Mouse (Mus musculus) neural tube, embryonic 13.5 days (tissue): ENCODE results near the gene C5ar1. TPM values are rescaled to one million over a fixed set of nuclear protein-coding genes. Genes with fewer than 3 reads are reported as not detected.
A peak's percentile ranks its signal among the peaks of the same experiment; 100 is the strongest.
"Not testable (repeated sequence)": the region's sequence is repeated elsewhere in the genome, so short reads cannot be mapped to it uniquely, and the experiment has no call there.

ENCODE experiments used
- ATAC-seq: fragments of 200-750 bp; cut with Nextera tagmentation; 2 replicates; pipeline ENCODE4 v1.8.0; 2017; ENCODE audit warnings: low read depth, mild to moderate bottlenecking, moderate TSS enrichment, moderate library complexity
- H3K27ac ChIP-seq: fragments of 300-500 bp; sonication (generic); replicated peaks from 2 replicates; pipeline ENCODE4 v1.5.1; 2015; ENCODE audit warnings: moderate library complexity, mild to moderate bottlenecking, inconsistent platforms
- H3K27me3 ChIP-seq: fragments of 300-500 bp; sonication (generic); 2 replicates; pipeline ENCODE4 v1.6.1; 2015; ENCODE audit warnings: mild to moderate bottlenecking, inconsistent platforms
- H3K36me3 ChIP-seq: fragments of 300-500 bp; sonication (generic); 2 replicates; pipeline ENCODE4 v1.6.1; 2015; ENCODE audit warnings: mild to moderate bottlenecking, inconsistent platforms
- H3K4me1 ChIP-seq: fragments of 300-500 bp; sonication (generic); replicated peaks from 2 replicates; pipeline ENCODE4 v1.6.1; 2015; ENCODE audit warnings: inconsistent platforms
- H3K4me2 ChIP-seq: fragments of 300-500 bp; sonication (generic); 2 replicates; pipeline ENCODE4 v1.6.1; 2015; ENCODE audit warnings: inconsistent platforms, mild to moderate bottlenecking, moderate library complexity
- H3K4me3 ChIP-seq: fragments of 300-500 bp; sonication (generic); 2 replicates; pipeline ENCODE4 v1.5.1; 2015; ENCODE audit warnings: mild to moderate bottlenecking, inconsistent platforms
- H3K9ac ChIP-seq: fragments of 300-500 bp; sonication (generic); 2 replicates; pipeline ENCODE4 v1.6.1; 2015; ENCODE audit warnings: moderate library complexity, mild to moderate bottlenecking, inconsistent platforms
- H3K9me3 ChIP-seq: fragments of 300-500 bp; sonication (generic); 2 replicates; pipeline ENCODE4 v1.6.1; 2016; ENCODE audit warnings: inconsistent platforms
- WGBS: fragments of 180-500 bp; shearing (Covaris S2); methylation state at CpG from one replicate; pipeline ENCODE4 v1.1.7; 2015; 5-methylcytosine and 5-hydroxymethylcytosine counted together
- polyA plus RNA-seq: library from polyadenylated mRNA; unstranded; fragments of >200 nt; fragmentation: Nextera tagmentation; extraction: Ambion mirVana; gene quantifications from 2 replicates; pipeline ENCODE4 v1.2.1, GENCODE M21; 2015

The C5ar1 gene
- 2.3 and 2.8 TPM in 2 replicates for polyA plus RNA-seq

DNA sequence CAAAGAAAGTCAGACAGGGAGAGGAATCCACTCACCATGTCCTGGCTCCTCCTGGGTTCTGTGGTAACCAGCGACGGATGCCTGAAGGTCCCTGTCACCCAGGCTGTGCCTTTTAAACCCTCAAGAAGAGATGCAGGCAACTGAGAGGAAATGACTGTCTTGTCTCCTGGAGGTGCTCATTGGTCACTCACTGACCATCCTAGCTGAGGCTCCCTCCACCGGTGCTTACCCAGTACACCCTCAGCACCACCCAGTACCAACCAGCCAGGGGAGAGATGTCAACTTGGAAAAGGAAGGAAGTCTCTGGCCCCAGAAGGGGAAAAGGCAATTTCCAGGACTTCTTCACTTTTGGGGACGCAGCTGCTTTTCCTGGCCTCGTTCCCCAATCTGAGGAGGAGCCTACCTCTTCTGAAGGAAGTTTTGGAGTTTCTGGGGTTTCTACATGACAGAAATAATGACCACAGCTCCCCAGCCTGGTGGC lies at the start of gene C5ar1:
TSS of gene C5ar1 (minus strand) at position 431 of the 481 bp plus-strand sequence.
- no peak within 1 kb of the TSS for H3K4me3 ChIP-seq
- H3K4me1 ChIP-seq, result no peaks in the 10 kb centered on the region
- H3K36me3 ChIP-seq, result no peaks in the 10 kb centered on the region
- H3K27me3 ChIP-seq, result no peaks in the 10 kb centered on the region
- no peak within 1 kb of the TSS for H3K27ac ChIP-seq
- no peak for ATAC-seq
- H3K4me2 ChIP-seq, result no peak within 1 kb of the TSS
- no peak within 1 kb of the TSS for H3K9ac ChIP-seq
- 90% methylated on average over 5 of the region's 5 CpGs for WGBS
- H3K9me3 ChIP-seq, result no peaks in the 10 kb centered on the region

DNA sequence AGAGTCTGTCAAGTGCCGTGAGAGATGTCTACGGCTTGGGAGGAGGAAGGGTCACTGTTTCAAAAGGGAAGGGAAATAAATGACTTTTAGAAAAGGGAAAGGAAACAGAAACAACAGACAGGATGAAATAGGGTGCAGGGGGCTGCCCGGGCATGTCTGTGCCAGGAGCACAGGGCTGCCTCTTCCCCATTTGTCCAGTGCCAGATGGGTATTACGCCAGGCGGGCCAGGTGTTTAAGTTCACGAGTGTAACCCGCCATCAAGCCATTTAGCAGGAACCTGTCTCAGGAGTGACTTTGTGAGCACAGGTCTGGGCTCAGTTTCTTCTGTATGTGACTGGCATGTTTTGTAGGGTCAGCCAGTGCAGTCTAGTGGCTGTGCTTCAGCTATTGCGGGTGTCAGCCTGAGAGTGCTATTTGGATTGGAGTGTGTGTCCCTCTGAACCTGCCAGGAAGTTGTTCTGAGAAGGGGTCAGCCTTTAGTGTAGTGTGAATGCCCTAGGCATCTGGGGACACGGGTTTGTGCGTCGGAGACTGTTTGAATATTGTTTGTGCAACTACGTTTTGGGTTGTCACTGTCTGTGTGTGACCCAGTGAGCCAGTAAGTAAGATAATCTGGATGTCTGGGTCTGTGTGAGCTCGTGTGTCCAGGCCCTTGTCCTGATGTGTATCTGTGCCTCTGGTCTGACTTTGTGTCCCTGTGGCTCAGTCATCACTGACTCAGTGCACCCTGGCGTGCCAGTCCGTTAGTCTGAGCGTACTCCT lies 49.4 kb upstream of the C5ar1 start:
- Histone ChIP-seq H3K4me2 (peak overlapping the region; percentile 96), H3K27ac (peak overlapping the region; percentile 67), H3K27me3 (no peaks in the 10 kb centered on the region), H3K9me3 (no peaks in the 10 kb centered on the region), H3K4me3 (peak overlapping the region; percentile 69), H3K4me1 (peaks cover 53% of the 10 kb centered on the region), H3K9ac (peak overlapping the region; percentile 93), H3K36me3 (no peaks in the 10 kb centered on the region)
- WGBS, result 38% methylated on average over 16 of the region's 16 CpGs
- no peak for ATAC-seq

DNA sequence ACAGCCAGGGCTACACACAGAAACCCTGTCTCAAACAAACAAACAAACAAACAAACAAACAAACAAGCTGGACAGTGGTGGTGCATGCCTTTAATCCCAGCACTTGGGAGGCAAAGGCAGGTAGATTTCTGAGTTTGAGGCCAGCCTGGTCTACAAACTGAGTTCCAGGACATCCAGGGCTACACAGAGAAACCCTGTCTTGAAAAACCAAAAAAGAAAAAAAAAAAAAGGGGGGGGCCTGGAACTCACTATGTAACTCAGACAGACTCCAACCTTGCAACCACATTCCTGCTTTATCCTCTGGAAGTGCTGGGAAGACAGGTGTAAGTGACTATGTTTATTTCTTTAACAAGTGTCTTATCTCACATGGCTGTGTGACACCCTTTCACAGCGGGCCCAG lies 48.8 kb upstream of the C5ar1 start, which contains the start of gene Bbc3:
TSS of gene Bbc3 (plus strand) at position 301 of the 400 bp plus-strand sequence.
- peaks cover 47% of the 10 kb centered on the region for H3K4me1 ChIP-seq
- not testable (repeated sequence) for H3K9me3 ChIP-seq, ATAC-seq, H3K36me3 ChIP-seq, H3K27me3 ChIP-seq
- H3K4me3 ChIP-seq, result peak within 1 kb of the TSS; percentile 69
- H3K9ac ChIP-seq, result peak within 1 kb of the TSS; percentile 93
- peak within 1 kb of the TSS; percentile 67 for H3K27ac ChIP-seq
- WGBS, result 62% methylated on average over 1 of the region's 1 CpGs
- peak within 1 kb of the TSS; percentile 96 for H3K4me2 ChIP-seq

DNA sequence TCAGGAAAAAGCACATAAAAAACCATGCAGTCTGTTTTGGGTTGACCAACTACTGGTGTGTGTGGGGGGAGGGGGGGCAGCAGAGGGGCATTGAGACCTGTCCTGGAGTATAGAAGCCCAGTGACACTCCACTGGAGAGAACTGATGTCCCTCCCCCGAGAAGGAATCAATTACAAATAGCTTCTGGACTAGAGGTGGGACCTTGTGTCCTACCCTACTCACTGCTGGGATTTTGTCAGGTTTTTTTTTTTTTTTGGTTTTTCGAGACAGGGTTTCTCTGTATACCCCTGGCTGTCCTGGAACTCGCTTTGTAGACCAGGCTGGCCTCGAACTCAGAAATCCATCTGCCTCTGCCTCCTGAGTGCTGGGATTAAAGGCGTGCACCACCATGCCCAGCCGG lies 47.8 kb upstream of the C5ar1 start:
- not testable (repeated sequence) for H3K27ac ChIP-seq, H3K9me3 ChIP-seq, H3K36me3 ChIP-seq, H3K4me2 ChIP-seq, H3K27me3 ChIP-seq, H3K4me3 ChIP-seq, H3K9ac ChIP-seq, ATAC-seq
- peaks cover 37% of the 10 kb centered on the region for H3K4me1 ChIP-seq
- WGBS, result 80% methylated on average over 6 of the region's 6 CpGs

DNA sequence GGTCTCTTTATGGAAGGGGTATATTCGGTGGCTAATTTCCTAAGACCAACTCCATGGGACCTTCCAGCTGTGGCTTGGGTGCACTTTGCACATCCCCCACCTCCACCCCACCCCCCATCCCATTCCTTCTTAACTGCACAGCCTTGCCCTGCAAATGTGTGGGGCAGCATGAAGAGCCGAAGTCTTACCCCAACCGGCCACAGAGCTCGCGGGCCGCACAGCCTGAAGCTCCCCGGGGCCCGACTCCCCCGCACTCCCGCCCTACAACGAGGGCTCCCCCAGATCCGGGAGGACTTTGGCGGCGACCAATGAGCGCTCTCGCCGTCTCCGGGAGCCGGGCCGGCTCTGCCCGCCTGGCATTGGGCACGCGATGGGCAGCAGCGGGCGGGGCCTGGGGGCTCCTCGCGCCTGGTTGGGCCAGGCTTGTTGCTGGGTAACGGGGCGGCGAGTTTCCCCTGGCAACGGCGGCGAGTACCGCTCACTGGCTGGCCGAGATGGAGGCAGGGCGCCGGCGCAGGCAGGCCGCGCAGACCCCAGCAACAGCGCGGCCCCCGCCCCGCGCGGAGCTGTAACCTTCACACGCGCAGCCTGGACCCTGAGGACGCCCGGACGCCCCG lies 40.2 kb upstream of the C5ar1 start:
- Histone ChIP-seq H3K4me1 (peaks cover 46% of the 10 kb centered on the region), H3K27me3 (no peaks in the 10 kb centered on the region), H3K36me3 (no peaks in the 10 kb centered on the region), H3K27ac (peak overlapping the region; percentile 80), H3K9ac (peak overlapping the region; percentile 69), H3K4me3 (peak overlapping the region; percentile 47), H3K9me3 (no peaks in the 10 kb centered on the region), H3K4me2 (peak overlapping the region; percentile 82)
- peak; percentile 90 for ATAC-seq
- 1% methylated on average over 50 of the region's 52 CpGs for WGBS

DNA sequence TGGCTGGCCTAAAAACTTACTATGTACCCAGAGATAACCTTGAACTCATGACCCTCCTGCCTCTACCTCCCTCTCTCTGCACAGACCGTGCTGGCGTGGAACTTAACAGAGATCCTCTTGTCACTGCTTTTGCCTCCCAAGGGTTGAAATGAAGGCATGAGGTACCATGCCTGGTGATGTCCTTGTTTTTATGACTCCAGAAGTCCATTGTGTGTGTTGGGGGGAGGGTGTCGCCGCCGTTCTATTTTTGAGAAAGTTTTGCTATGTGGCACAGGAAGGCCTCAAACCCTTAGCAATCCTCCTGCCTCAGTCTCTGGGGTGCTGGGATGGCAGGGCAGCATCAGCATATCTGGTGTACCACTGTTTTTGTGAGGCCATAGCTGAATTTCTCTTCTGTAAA lies 39.6 kb upstream of the C5ar1 start:
- Histone ChIP-seq H3K4me3 (peak overlapping the region; percentile 47), H3K9ac (peak overlapping the region; percentile 69; the same call in 1 of the 2 replicates), H3K27ac (peak overlapping the region; percentile 78), H3K4me2 (peak overlapping the region; percentile 82), H3K27me3 (no peaks in the 10 kb centered on the region), H3K4me1 (peaks cover 47% of the 10 kb centered on the region), H3K36me3 (no peaks in the 10 kb centered on the region), H3K9me3 (no peaks in the 10 kb centered on the region)
- no peak for ATAC-seq
- WGBS, result 72% methylated on average over 5 of the region's 5 CpGs

DNA sequence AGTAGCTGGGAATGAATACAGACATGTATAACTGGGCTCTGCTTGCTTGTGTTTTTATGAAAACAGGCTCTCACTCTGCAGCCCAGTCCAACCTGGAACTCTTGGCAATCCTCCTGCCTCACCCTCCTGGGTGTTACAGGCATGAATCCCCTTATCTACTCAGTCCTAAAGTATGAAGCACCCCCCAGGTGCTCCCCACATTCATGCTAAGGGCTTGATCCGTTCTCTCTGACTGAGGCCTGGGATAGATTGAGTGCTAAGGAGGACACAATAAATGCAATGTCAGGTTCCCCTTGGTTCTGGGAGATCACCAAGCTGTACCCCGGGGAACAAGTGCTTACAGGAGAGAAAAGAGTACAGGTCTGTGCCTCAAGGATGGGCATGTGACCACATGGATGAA lies 38.3 kb upstream of the C5ar1 start:
- no peak for ATAC-seq
- H3K9me3 ChIP-seq, result no peaks in the 10 kb centered on the region
- WGBS, result 59% methylated on average over 2 of the region's 2 CpGs
- H3K4me2 ChIP-seq, result peak overlapping the region; percentile 64; the same call in 1 of the 2 replicates
- no peaks in the 10 kb centered on the region for H3K36me3 ChIP-seq
- H3K4me1 ChIP-seq, result peaks cover 47% of the 10 kb centered on the region
- H3K4me3 ChIP-seq, result peak overlapping the region; percentile 40; the same call in 1 of the 2 replicates
- H3K27me3 ChIP-seq, result no peaks in the 10 kb centered on the region
- peak overlapping the region; percentile 72 for H3K27ac ChIP-seq
- no peak overlapping the region for H3K9ac ChIP-seq

DNA sequence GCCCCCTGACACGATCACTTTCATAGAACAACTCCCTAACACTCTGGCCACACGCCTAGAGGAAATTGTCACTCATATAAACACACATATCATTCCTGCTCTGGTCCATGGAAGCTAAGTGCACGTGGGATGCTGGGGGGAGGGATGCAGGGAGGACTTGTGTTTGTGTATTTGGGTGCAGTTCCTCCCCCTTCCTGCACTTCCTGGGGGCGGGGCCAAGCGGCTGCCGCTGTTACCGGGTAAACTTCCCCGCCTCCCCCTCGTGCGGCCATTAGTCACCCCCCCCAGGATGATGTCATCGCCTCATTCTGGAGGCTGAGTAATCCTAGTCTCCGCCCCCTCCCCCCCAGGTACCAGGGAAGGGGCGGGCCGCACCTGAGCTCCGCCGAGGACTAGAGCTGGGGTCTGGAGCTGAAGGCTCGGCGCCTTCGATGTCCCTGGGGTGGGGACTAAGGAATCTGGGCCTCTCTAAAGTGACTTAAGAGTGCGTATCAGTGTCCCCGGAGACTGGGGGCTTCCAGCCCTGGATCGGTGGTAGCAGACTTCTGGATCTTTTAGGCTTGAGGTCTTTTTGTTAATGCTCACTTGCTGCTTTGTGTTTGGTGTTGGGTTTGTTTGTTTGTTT lies 37.5 kb upstream of the C5ar1 start:
- Histone ChIP-seq H3K4me3 (peak overlapping the region; percentile 40), H3K4me2 (peak overlapping the region; percentile 64), H3K9ac (peak overlapping the region; percentile 68), H3K27me3 (no peaks in the 10 kb centered on the region), H3K9me3 (no peaks in the 10 kb centered on the region), H3K36me3 (no peaks in the 10 kb centered on the region), H3K27ac (peak overlapping the region; percentile 72), H3K4me1 (peaks cover 47% of the 10 kb centered on the region)
- 1% methylated on average over 22 of the region's 22 CpGs for WGBS
- 0 out of 2 replicates have a peak, but pooled peaks have one; percentile 3 for ATAC-seq

DNA sequence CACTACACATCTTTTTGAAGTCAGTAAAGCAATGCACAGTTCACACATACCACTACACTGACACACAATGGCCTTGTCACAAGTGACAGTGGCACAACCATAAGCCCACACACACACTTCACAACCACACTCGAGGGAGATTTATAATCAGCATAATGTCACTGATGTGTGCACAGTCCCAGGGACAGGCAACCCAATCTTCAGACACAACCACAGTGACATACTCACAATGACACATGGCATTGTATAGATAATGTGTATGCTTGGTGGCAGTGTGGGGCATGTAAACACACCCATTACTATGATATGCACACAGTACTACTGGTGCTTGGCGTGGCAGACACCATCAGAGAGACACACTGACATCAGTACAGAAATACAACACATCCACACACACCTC lies 36.8 kb upstream of the C5ar1 start:
- Histone ChIP-seq H3K4me3 (0 out of 2 replicates have a peak overlapping the region, but pooled peaks have one; percentile 40), H3K9ac (peak overlapping the region; percentile 68; the same call in 1 of the 2 replicates), H3K27ac (peak overlapping the region; percentile 72), H3K4me2 (peak overlapping the region; percentile 88), H3K27me3 (no peaks in the 10 kb centered on the region), H3K9me3 (no peaks in the 10 kb centered on the region), H3K36me3 (no peaks in the 10 kb centered on the region), H3K4me1 (peaks cover 47% of the 10 kb centered on the region)
- no peak for ATAC-seq
- 40% methylated on average over 2 of the region's 2 CpGs for WGBS

DNA sequence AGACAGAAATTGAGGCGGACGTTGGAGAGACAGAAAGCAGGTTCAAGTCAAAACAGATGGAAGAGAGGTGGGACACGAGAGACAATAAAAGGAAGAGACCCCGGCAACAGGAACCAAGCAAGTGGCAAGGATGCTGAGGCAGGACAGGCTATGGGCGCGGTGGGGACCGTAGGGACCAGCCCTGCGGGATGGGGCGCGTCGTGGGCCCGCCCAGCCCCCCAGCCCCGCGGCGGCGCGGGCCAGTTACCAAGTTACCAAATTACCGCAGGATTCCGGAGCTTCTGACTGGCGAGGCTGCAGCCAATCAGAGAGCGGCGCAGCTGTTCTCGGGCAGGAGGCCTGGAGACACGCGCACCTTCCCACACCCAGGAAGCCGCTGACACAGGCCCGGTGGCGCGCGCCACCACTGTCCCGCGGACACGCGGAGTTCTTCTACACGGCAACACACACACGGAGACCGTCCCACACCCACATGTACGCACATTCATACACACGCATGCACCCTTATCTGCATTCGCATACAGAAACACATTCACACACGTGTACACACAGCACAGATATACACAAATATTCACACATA lies 36.1 kb upstream of the C5ar1 start:
- peak; percentile 48 for ATAC-seq
- 2% methylated on average over 41 of the region's 41 CpGs for WGBS
- peak overlapping the region; percentile 48 for H3K4me3 ChIP-seq
- peak overlapping the region; percentile 61 for H3K9ac ChIP-seq
- H3K9me3 ChIP-seq, result no peaks in the 10 kb centered on the region
- H3K4me1 ChIP-seq, result peaks cover 45% of the 10 kb centered on the region
- H3K36me3 ChIP-seq, result no peaks in the 10 kb centered on the region
- peak overlapping the region; percentile 88 for H3K4me2 ChIP-seq
- H3K27me3 ChIP-seq, result no peaks in the 10 kb centered on the region
- peak overlapping the region; percentile 88 for H3K27ac ChIP-seq

DNA sequence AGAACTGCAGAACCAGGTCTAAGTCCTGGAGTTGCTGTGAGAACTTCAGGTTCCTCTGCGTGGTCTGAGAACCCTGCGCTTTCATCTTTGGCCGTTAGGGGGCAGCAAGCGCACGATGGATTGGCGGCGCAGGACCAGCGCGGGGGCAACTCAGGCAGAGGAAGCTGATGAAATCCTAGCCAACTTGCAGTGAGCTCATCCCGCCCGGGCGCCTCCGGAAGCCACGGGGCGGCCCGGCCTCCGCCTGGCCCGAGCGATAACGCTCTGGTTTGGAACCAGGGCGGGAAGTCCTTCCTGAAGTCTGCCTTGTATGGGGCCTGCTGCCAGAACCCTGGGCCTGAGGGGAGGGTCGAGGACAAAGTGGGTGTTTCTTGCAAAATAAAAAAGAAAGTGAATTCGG lies 35.5 kb upstream of the C5ar1 start:
- Histone ChIP-seq H3K9me3 (no peaks in the 10 kb centered on the region), H3K4me2 (peak overlapping the region; percentile 88), H3K4me3 (peak overlapping the region; percentile 48), H3K27ac (peak overlapping the region; percentile 88), H3K4me1 (peaks cover 39% of the 10 kb centered on the region), H3K36me3 (no peaks in the 10 kb centered on the region), H3K27me3 (no peaks in the 10 kb centered on the region), H3K9ac (peak overlapping the region; percentile 61)
- under 1% methylated on average over 23 of the region's 23 CpGs for WGBS
- ATAC-seq, result peak; percentile 74
